Mouse (Mus musculus) fat pad, adult 2 months (tissue): ENCODE measurements around the gene Slc36a2.

Experiments
- DNase-seq: peaks from one replicate; pipeline ENCODE4 v3.0.0-alpha.2; 2011; ENCODE audit warnings: low read depth, low spot score; ENCODE audit errors: extremely low read depth

The Slc36a2 gene

DNA sequence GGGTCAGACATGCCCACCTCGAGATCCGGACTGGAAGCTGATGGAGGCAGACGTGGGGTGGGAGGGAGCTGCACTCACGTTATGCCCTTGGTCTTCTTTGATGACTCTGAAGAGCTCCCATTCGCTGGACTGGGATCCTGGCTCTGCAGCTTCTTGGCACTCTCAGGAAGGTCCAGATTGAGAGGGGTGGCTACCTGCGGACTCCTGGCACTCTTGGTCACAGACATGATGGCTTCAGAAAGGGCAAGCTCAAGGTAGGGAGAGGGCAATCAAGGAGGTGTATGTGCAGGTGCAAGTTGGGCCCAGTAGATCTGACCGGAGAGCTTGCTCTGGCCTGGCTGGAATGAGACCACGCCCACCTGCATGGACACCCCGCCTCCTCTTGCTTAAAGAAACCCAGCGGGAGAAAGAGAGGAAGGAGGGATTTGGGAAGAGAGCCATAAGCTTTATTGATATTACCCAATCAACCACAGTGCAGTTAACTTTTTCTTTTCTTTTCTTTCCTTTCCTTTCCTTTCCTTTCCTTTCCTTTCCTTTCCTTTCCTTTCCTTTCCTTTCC lies at the start of gene Slc36a2:
TSS of gene Slc36a2 (minus strand) at position 345 of the 559 bp plus-strand sequence.
- DNase-seq: no peak

DNA sequence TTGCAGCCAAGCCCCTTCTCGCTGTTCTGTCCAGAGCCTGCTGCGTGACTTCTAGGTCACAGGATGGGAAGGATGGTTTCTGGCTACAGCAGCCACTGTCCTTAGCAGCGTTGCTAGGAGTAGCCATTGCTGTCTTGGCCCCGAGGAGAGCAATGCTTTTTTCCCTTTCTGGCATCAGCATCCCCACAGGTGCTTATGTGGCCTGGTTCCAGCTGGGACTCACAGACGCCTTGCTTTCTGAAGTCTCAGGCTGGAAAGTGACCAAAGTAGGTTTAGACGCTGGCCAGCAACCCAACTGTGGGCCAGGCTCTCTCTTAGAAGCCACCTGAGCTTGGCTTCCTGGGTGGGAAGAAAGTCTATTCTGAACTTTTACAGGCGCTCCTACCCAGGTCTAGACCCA lies 49.4 kb upstream of the Slc36a2 start:
- DNase-seq: no peak

DNA sequence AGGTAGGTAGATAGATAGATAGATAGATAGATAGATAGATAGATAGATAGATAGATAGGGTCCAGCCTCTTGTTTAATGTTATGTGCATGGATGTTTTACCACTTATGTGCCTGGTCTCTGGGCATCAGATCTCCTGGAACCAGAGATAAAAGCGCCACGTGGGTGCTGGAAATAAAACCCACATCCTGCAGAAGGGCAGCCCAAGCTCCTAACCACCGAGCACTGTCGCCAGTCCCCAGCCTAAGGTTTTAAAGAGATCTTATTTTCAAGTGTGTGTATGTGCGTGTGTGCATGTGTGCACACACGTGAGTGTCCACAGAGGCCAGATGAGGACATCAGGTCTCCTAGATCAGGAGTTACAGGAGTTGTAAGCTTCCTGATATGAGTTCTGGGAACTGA lies 46.2 kb upstream of the Slc36a2 start:
- DNase-seq: no peak

DNA sequence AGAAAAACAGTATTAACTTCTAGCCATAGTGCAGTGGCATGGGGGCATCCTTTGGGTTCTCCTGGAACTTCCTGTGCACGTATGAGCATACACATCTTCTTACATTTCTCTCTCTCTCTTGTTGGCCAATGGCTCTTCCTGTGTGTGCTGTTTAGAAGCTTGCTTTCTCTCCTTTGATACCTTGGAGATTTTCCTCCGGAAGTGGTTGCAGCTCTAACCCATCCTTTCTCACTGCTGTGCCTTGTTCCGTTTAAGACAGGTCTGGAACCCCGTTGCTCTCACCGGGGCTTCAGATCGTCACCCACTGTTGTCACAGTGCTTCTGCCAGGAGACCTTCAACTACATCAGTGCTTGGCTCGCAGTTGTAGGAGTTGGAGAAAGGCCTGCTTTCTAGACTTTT lies 36.4 kb upstream of the Slc36a2 start:
- no peak for DNase-seq

DNA sequence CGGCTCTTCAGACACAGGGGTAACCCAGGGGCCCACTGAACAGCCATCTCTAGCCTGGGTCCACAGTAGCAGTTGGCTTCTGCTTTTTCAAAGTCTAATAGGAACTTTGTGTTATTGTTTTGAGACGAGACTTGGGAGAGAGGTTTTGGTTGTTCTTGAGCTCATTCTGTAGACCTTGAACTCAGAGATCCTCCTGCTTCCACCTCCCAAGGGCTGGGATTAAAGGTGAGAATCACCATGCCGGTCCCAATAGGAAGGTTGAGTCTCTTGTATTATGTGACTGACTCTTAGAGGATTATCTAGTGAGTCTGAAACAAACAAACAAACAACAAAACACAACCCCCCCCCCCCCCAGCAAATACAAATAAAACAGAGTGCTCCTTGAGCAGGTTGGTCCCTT lies 33.6 kb upstream of the Slc36a2 start:
- no peak for DNase-seq

DNA sequence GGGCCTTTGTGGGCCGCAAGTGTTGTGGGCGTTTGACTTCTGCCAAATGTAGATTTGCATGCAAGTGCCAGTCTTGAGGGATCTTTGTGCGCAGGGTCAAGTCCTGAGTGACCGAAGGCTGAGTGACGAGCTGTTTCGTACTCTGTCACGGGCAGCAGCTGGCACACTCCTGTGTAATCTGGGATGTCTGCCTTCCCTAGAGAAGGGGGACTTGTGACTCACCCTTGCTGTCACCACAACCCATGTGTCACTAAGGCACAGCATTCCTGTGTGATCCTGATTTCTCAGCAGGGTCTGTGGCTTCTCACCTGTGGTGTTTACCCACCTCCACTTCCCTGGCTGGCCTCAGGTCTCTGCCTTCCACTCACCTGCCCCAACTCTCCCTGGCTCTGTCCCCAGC lies 33.0 kb upstream of the Slc36a2 start:
- no peak for DNase-seq

DNA sequence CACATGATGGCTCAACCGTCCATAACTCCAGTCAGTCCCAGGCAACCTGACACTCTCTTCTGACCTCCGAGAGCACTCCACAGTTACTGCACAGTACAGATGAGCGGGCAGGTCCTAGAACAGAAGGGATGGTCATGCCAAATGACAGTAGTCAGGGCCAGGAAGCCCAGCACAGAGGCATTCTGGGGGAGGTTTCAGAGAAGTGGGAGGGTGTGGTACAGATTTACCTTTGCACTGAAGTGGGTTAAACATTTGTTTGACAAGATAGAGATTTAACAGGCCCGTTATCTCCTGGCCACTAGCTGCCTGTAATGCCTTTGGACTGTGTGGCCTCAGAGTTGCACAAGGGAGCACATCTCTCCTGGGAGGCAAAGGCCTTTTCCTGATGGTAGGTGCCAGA lies 32.5 kb upstream of the Slc36a2 start:
- no peak for DNase-seq

DNA sequence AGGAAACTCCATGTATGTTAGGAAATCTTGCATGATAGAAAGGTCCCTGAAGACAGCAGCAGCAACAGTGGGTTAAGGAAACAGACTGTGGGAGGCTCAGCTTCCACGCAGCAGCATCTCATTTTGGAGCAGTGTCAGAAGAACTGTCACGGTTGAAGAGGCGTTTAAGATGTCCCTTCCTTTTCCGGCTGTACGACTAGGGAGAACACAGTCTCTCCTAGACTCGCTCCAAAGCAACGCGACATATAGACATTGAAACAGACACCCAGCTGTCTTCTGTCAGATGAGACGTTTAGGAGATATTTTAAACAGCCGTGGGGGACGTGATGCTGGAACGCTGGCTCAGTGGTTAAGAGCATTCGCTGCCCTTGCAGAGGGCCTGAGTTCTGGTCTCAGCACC lies 32.0 kb upstream of the Slc36a2 start:
- DNase-seq: no peak

DNA sequence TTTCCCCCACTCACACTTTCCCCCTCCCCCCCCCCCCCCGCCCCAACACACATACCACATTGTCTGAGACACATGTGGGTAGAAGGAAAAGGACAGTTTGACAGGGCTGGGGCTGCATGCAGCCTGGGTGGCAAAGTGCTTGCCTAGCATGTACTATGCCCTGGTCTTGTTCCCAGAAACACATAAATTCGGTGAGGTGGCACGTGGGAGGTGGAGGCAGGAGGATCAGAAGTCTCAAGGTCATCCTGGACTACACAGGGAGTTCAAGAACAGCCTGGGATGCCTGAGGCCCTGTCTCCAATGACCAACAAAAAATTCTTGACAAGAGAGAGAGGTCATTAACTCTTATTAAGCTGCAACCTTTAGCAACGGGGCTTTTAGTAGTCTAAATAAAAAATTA lies 31.2 kb upstream of the Slc36a2 start:
- DNase-seq: no peak

DNA sequence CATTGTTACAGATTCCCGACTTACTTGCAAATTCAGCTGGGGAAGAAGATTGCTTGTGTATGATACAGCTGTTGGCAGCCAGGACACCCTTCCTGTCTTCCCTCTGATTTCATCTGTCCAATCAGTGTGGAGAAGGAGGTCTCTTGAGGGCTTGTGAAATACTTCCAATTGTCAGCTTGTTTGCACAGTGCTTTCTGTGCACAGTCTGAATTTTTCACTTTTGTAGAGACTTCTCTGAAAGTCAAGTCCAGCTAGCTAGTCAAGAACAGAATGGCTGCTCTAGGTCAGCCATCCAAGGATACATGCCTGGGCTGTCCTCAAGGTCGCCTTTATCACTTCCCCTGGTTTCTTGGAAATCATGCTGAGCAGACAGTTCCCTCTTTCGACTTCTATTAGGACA lies 30.1 kb upstream of the Slc36a2 start:
- no peak for DNase-seq

DNA sequence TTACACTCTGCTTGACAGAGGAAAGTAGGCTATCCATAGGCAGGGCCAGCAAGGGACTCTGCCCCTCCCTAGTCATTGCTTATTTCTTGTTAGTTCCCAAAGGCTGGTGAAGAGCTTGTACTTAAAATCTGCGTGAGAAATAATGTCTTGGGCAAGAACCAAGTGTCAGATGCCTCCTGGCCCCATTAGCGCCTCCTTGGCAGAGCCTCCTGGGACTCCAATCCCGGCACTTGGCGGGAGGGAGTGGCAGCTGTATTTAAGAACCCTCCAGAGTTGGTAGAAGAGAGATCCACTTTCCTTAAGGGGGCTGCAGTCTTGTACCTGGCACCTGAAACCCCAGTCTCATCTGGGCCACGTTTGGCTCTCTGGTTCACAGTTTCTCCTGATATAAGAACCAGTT lies 29.3 kb upstream of the Slc36a2 start:
- no peak for DNase-seq

DNA sequence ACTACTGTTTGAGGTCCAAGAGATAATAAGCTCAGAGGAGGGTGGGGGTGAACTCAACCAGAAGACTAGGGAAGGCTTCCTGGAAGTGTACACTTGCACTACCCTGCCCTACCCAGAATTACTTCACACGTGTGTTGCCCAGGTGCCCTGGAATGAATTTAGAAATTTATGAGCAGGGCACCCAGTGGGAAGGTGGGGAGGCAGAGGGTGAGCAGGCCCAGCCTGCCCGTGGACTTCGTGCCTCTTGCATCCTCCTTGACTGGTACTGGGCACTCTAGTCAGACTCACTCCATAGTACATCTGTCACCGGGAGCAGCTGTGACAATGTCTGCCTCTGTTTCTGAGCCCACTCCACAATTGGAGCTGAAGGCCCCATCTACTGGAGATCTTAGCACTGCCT lies 28.6 kb upstream of the Slc36a2 start:
- DNase-seq: no peak

DNA sequence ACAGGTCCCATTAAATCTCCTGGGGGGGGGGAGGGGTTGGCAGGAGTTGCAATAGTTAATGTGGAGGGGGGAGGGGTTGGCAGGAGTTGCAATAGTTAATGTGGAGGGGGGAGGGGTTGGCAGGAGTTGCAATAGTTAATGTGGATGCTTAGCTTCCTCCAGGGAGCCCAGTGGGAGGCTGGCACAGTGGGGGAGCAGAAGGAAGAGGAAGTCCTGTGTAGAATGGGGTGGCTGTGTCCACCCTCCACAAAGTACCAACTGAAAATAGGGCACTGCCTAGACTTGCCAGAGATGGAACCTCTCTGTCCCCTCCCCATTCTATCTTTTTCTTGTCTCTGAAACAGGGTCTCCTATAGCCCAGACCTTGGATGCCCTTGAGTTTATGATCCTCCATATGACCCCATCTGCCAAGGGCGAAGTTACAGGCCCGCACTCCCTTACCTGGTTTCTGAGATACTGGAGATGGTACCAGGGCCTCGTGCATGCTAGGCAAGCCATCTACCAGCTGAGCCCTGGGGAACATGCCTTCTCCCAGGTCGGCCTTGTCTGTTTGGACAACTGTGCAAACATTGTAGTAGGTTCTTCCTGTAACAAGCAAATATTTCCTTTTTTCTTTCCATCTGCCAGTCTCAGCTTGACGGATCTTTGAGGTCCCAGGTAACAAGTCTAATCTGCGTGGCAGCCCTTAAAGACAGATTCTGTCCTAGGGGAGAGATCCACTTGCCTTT lies 24.9 kb upstream of the Slc36a2 start:
- DNase-seq: no peak

DNA sequence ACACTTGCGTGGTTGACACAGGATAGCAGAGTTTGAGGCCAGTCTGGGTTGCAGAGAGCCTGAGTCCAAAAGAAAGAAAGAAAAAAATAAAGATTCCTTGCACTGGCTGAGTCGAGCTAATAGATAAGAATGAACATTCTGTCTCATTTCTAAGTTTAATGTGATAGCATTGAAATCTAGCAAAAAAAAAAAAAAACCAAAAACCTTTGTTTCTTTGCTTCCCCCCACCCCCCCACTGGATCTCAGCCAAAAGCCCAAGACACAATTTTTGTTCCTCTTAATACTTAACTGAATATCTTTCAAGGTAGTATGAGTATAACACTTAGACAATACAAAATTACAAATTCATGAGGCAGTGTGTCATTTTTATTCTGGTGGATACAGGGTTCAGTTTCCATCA lies 24.2 kb upstream of the Slc36a2 start:
- no peak for DNase-seq

DNA sequence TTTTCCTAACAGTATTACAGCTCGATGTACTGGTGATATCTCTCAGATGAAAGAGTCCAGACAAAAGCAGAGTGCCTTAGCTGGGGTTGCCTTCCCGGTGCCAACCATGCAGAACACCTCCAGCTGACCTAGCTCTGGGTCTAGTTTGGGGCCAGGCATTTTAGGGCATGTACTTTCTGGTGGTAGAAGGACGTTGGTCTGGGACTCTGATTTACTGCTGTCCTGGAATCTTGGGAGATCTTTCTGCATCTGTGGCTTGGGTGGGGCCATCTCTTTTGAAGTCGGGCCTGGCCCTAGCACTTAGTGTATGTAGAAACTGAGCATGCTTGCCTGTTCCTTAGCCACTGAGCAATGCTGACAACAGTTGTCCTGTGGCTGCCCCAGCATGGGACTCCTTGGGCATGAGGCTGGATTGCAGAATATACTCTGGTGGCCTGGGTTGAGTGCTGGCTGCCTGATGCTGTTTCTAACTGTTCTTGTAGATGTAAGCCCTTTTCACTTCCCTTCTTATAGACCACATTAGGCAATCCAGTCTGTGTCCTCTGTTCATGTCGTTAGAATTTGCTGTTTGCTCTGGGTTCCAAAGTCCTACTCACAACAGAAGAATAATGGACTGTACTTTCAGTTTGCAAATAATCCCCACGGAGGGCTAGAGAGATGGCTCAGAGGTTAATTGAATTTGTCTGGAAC lies 23.3 kb upstream of the Slc36a2 start:
- no peak for DNase-seq

DNA sequence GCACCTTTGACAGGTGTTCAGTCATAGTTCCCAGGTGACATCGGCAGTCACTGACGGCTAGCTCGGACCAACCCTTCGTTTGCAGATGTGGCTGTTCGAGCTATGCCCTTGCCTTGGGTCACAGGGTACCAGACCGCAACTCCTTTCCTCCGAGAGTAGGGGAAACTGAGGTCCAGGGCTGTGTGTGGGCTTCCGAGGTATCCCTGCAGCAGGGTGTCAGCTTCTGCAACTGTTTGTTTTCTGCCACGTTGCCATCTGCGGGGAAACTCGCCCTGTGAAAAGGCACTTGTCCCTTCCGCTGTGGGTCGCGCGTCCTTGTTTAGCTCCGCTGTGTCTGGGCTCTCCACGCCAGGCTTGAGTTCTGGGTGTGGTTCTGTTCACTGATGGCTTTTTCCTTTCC lies 19.7 kb upstream of the Slc36a2 start:
- DNase-seq: no peak

DNA sequence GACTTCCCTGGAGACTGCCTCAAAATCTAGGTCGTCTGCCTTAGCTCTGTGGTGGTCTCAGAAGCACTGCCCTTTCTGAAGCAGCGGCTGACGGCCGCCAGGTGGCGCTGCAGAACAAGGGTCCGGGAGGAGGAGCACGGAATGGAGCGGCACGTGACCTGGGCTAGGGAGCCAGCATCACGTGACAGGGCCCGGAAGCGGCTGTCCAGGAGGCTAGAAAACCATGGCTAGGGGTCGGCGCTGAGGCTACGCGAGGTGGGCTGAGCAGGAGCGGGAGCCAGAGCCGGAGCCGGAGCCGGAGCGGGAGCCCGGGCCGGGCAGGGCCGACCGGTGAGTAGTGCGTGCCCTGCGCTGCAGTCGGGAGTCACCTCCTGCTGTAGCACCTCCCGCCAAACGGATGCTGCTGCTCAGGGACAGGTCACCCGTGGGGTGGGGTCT lies 19.3 kb upstream of the Slc36a2 start, which contains the start of gene Slc36a1:
TSS of gene Slc36a1 (plus strand) at position 192 of the 438 bp plus-strand sequence.
- DNase-seq: no peak

DNA sequence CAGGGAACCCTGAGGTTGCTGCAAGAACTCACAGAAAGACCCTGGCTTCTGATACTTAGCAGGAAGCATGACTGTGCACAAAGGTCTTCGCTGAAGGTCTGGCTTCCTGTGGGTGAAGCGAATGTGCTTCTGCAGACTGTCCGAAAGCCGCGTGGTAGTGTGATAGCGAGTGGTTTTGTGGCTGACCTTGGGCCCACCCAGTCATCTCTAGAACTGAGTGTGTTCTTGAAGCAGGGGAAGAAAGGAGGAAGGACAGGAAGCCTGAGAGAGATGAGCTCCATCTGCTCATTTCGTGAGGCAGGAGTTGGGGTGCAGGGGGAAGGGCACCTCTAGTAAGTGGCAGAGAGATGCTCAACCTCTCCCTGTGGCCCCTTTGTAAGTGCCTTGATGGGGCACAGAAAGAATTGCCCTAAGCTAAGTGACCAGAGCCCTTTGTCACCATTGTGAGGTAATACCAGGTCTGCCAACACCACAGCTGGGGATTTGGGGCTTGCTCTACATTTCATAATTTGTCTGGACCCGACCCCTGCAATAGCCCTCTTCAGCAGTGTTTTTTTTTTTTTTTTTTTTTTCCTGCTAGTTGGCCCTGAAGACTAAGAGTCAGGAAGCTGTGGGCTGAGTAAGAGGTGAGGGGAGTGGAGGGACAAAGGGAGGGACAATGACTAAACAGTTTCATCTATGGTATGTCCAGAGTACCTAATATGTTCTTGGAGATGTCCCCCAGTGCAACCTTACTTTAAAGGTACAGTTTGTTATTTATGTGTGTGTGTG lies 13.0 kb upstream of the Slc36a2 start:
- no peak for DNase-seq

DNA sequence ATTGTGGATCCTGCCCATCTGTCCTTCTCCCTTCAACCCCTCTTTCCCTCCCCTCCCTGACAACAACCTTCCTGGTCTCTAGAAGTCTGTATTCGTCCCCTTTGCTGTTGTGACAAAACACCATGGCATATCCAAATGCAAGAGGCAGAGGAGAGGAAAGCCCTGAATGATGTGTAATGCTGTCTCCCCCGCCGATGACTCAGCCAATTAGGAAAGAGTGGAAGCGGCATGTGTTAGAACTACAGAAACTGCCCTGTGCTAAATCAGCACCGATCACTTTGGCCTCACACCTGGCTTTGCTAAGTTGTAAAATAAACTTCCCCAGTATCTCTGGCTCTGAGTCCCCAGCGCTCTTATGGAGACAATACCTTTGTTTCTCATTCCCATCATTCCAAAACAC lies 12.2 kb upstream of the Slc36a2 start:
- no peak for DNase-seq

DNA sequence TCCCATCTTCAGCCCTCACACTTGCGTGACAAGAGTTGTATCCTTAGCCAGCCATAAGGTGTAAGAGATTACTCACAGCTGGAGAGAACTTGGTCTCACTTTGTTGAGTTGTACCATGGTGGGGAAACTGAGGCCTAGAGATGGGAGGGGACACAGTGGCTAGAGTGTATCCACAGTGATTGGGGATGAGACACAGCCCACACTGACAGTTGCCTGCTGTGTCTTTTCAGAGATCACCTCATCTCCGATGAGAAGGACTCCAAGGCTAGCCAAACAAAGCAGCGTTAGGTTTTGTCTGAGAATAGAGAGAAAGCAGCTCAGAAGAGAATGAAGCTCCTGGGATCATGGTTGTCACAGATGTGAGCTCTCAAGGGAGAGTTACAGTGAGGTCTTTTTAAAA lies 5.3 kb upstream of the Slc36a2 start:
- DNase-seq: no peak

DNA sequence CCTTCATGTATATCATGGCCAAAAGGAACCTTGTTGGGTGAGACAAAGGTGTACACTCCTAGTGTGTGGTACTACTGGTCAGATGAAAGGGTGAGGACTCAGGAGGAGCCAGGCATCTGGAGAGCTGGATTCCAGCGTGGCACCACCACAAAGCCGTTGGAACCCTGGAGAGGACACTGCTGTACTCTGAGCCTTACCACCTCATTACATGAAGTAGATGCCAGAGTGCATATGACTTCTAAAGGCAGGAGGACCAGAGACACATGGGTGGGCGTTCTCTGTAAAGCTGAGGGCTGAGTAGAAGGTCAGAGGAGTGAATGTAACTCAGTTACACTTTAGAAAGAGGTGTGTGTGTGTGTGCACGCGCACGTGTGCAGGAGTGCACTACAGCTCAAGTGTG lies 2.9 kb upstream of the Slc36a2 start:
- DNase-seq: no peak

DNA sequence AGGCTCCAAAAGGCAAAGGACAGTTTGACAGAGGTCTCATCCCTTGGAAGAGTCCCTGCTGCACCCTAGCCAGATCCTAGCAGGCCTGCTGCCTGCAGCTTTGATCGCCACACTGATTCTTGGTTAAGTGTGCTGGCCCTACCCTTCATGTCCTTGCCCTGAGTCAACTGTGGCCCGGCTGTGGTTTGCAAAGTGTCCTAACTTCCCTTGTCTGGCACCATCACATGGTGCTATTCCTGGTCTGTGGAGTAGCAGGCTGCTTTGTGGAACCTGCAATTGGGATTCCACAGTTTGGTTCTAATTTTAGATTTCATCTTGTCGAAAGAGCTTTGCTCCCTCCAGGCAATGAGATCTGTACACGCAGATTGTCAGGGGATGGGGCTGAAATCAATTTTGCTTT lies 2.4 kb upstream of the Slc36a2 start:
- no peak for DNase-seq
